Mouse (Mus musculus) right cerebral cortex, postnatal 36 days (tissue): ENCODE results near the gene Adamtsl3.

ENCODE experiments used
- DNase-seq, 2 experiments: peaks; one replicate each; pipeline ENCODE4 v3.0.0; 2022; ENCODE audit warnings: low spot score in 2 of 2, mixed read lengths in 1 of 2

The Adamtsl3 gene

GRCm38 (mm10) chr7:82335211-82336121, at the start of gene Adamtsl3:
Gene Adamtsl3, plus strand, starts transcription at chr7:82335694.
- no peak for DNase-seq

DNA sequence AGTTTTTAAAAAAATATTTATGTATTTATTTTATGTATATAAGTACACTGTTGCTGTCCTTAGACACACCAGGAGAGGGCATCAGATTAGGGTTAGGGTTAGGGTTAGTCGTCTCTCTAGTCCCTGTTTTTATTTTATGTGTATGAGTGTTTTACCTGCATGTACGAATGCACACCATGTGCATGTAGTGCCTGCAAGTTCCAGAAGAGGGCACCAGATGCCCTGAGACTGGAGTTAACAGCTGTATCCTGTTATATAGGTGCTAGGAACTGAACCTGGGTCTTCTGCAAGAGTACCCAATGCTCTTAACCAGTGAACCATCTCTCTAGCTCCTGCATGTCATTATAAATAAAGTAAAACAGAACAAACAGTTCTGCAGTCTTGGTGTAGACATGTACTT, 48.3 kb upstream of the Adamtsl3 start:
- no peak for DNase-seq

DNA sequence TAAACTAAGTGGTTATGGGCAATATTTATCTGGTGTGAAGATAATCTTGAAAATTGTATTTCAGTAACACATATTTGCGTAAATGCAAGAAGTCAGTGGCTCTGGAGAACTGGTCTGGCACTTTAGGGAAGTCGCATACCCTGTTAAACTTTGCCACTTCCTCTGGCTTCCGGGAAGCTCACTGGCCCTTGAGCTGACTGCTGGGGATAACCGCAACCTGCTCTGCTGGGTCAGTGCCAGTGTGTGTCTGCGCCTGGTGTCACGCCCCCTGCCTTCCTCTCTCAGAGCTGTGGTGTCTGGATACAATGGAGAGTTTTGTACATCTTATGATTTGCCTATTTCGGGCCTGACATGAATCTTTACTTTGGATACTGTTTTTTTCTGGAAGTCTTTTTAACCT, 42.1 kb upstream of the Adamtsl3 start:
- no peak for DNase-seq

DNA sequence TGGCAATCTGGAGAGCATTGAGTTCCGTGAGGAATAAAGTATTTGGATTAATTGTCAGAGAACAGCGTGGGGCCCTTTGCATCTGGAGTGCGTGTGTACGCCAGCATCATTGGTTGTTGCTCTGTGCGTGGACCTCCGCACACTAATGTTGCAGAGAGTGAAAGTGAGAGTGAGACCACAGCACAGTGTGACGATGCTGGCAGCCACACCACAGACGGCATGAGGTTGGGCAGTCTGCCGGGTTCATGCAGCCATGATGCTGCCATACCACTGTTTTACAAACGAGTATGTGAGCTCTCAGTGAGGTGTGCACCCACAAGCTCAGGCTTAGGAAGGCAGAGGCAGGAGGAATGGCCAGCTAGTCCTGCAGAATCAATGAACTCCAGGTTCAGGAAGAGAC, 41.4 kb upstream of the Adamtsl3 start:
- no peak for DNase-seq

GRCm38 (mm10) chr7:82294611-82295010, 40.9 kb upstream of the Adamtsl3 start:
- DNase-seq = no peak

DNA sequence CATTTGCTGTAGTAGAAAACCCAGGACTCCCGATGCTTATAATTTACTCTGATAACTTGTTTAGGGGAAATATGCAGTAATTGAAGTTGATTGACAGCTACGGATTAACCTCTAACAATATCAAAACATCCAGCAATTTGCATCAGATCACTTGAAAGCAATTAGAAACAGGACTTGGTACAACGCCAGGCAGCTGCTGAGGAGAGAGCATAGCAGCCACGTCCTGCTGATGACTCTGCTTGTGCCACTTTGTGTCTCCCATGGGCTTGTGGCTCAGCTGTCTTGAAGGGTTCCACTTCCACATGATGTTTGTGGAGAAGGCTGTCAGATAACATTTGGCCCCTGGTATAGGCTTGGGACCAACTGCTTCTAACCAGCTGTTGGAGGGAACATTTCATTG, 27.1 kb upstream of the Adamtsl3 start:
- no peak for DNase-seq

GRCm38 (mm10) chr7:82318515-82318914, 17.0 kb upstream of the Adamtsl3 start:
- DNase-seq = no peak

DNA sequence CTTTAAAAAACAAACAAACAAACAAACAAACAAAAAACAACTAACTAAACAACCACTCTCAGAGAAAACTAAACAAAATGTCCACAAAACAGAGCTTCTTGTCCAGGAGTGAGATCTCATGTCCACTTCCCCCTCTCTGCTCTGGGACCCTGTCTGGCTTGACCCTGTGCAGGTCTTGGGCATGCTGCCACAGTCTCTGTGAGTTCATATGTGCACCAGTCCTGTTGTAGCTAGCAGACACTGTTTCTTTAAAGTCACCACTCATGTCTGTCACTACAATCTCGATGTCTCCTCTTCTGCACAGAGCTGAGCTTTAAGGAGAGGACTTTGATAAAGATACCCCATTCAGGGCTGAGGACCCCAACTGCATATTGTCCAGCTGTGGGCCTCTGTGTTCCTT, 8.9 kb upstream of the Adamtsl3 start:
- DNase-seq = no peak

DNA sequence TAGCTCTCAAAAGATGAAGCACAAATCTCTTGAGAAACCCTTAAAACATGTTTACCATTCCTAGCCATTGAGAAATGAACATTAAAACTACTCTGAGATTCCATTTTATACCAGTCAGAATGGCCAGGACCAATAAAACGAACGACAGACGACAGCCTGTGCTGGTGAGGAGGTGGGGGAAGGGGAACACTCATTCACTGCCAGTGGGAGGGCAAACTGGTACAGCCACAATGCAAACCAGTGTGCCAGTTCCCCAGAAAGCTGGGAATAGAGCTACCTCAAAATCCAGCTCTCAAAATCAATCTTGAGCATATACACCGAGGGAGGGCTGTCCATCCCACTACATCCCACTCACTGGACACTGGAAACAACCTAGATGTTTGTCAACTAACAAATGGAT, 8.3 kb upstream of the Adamtsl3 start:
- no peak for DNase-seq

- DNase-seq = no peak
Measured at GRCm38 (mm10) chr7:82327881-82328280, 7.6 kb upstream of the Adamtsl3 start.

DNA sequence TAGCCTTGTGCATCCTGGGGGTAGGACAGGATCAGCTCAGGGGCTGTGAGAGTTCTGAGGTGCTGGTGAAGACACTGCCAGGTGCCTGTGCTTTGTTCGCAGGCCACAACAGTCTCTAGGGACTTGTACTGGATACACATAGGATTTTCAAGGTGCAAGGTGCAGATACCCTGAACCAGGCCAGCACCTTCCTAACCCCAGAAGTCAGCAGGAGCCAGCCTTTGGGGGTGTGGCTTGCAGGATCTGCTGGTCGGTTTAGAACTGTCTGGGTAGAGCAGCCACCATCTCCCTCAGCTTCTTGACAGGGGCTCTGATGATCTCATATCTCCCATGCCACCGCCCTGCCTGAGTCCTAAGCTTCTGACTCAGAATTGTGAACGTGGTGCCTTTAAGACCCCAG, 5.7 kb upstream of the Adamtsl3 start:
- DNase-seq = no peak

DNA sequence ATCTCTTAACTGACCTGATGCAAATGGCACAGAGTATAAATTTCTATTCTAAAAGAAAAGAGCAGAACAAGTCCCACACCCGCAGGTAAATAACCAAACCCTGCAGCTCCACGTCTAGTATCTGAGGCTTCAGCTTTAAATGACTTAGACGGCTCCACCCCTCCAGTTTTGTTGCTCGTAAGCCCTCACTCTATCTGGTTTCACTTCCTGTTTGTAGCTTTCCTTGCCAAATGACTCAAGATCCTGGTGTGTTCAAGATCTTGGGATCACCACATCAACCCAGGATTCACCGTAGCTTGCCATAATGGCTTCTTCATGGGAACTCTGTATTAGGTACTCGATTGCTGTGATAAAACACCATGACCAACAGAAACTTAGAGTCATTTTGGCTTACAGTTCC, 4.6 kb upstream of the Adamtsl3 start:
- no peak for DNase-seq

GRCm38 (mm10) chr7:82334000-82334399, 1.5 kb upstream of the Adamtsl3 start:
- DNase-seq = no peak

GRCm38 (mm10) chr7:82336132-82336531, 638 bp downstream of the Adamtsl3 start:
- DNase-seq = no peak

DNA sequence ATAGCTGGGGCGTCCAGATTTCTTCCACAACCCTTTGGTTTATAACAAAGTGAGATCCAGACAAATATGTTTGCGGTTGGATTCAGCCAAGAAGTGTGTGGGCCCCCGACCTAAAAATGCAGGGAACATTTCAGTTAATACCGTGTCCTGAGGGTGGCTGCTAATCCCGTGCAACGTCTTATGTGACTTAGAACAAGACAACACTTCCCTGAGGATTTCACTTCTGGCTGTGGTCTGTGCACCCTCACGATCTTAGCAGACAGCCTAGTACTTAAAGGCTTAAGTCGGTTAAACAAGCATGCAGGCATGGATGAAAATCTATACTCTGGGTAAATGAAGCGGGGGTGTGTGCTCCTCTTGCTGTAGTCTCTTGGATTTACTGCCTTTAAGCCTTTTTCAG, 2.6 kb downstream of the Adamtsl3 start:
- DNase-seq = no peak

DNA sequence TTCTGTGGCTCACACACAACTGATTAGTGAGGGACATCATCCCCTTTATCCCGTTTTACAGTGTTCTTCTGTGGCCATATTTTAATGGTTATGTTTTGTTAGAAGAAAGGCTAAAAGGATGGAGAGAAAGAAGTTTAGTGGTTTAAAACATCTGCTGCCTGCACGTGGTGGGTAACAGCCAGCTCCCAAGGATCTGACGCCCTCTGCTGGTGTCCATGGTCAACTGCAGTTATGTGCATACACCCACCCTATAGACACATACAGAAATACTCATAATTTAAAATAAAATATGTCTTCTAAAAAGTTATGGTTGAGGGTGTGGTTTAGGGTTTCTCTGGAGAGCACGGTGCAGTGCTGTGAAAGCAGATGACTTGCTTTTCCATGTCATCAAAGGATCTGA, 3.0 kb downstream of the Adamtsl3 start:
- DNase-seq = no peak

GRCm38 (mm10) chr7:82339214-82339613, 3.7 kb downstream of the Adamtsl3 start:
- no peak for DNase-seq

DNA sequence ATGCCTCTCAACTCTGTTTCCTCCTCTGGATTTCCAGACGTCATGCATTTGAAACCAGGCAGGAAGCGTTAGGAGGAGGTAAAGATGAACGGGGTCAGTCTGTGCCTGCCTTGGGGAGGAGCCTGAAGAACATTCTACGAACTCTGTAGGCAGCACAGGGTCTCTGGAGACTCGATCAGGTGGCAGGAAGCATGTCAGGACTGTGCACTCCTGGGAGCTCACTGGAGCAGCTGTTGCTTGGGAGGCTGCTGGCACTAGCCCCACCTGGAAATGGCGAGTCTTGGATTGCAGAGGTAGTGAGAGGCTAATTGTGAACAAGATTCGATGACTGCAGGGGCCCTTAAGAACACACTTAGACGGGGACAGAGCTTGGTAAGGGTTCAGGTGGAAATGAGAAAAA, 6.0 kb downstream of the Adamtsl3 start:
- DNase-seq = no peak

GRCm38 (mm10) chr7:82346706-82347105, 11.2 kb downstream of the Adamtsl3 start:
- no peak for DNase-seq

DNA sequence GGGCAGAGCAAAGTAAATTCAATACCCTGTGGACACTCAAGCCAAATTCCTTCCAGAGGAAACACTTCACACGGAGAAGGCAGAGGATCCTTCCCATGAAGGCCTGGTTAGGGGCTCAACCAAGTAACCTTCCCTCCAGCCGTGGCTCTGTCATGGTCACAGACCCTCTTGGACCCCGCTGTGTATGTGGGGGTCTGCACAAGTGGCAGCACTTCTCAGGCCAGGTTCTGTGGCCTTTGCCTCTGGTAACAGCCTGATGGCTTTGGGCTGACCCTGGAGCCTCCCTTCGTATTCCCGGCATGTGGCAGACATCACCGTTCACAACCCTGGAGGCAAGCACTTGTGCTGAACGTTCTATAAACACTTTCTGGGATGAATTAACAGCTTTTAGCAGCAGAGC, 14.3 kb downstream of the Adamtsl3 start:
- no peak for DNase-seq

- no peak for DNase-seq
Measured at GRCm38 (mm10) chr7:82350421-82350820, 14.9 kb downstream of the Adamtsl3 start.

- no peak for DNase-seq
Measured at GRCm38 (mm10) chr7:82359146-82359545, 23.7 kb downstream of the Adamtsl3 start.

GRCm38 (mm10) chr7:82359674-82360073, 24.2 kb downstream of the Adamtsl3 start:
- no peak for DNase-seq

- no peak for DNase-seq
Measured at GRCm38 (mm10) chr7:82360186-82360585, 24.7 kb downstream of the Adamtsl3 start.
